Mouse (Mus musculus): ENCODE results near the gene Ift57. TPM values are rescaled to one million over a fixed set of nuclear protein-coding genes. Genes with fewer than 3 reads are reported as not detected.

Gene Ift57
- total RNA-seq, 1 experiment, result 9.0 TPM

DNA sequence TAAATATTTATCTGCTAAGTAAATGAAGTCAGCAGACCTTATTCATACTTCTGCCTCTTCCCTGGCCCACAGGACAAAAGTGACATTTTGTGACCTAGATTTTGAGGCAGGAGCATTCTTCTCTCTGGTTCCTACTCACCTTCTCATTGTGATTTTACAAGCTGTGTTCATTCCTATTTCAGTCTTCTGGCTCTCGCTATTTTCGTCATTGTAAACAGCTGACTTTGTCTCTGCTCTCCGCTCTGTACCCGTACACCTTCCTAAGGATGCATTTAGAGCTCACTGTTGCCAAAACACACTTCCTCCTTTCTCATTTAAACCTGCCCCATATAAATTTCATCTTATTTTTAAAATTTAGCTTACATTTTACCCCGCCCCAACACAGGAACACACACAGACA is 26.4 kb downstream of the Ift57 start:
- Histone ChIP-seq H3K9me3 (ENCODE audit: control insufficient read depth, insufficient read depth, low read depth, low read length) (no peaks in the 10 kb centered on the region), H3K9ac (ENCODE audit: insufficient read depth, low read depth, low read length, poor library complexity, severe bottlenecking) (no peak overlapping the region), H3K27ac (ENCODE audit: insufficient read depth, low read depth, low read length, poor library complexity, severe bottlenecking) (no peak overlapping the region), H3K36me3 (ENCODE audit: control insufficient read depth, insufficient read depth, low read length, poor library complexity, severe bottlenecking) (no peaks in the 10 kb centered on the region; the same call in 1 of the 2 replicates), H3K4me3 (ENCODE audit: insufficient read depth in 1 of 2, low read depth in 1 of 2, low read length in 2 of 2, poor library complexity in 1 of 2, severe bottlenecking in 1 of 2) (no peak overlapping the region), H3K4me1 (ENCODE audit: control insufficient read depth in 2 of 2, insufficient read depth in 2 of 2, low read length in 2 of 2, poor library complexity in 1 of 2) (peaks cover 2% of the 10 kb centered on the region in 2 experiments; a peak in 1 of 4 replicates)
- in situ Hi-C loops (cut with MboI; ENCODE audit: low sequenced_read_pairs in 2 of 2, unreplicated experiment in 2 of 2), result no loop called here
- no peak for DNase-seq (ENCODE audit: low read depth, low spot score)
- TF ChIP-seq HCFC1 (IDR thresholded peaks at IDR 0.05; ENCODE audit: borderline replicate concordance, insufficient read depth, low read length) (no peak), CHD2 (IDR thresholded peaks at IDR 0.05; ENCODE audit: low read depth, low read length) (no peak), MAFK (IDR thresholded peaks at IDR 0.05; ENCODE audit: insufficient read depth, low read depth, low read length) (no peak), ZC3H11A (IDR thresholded peaks at IDR 0.05; ENCODE audit: borderline replicate concordance, low read depth, low read length) (no peak)

DNA sequence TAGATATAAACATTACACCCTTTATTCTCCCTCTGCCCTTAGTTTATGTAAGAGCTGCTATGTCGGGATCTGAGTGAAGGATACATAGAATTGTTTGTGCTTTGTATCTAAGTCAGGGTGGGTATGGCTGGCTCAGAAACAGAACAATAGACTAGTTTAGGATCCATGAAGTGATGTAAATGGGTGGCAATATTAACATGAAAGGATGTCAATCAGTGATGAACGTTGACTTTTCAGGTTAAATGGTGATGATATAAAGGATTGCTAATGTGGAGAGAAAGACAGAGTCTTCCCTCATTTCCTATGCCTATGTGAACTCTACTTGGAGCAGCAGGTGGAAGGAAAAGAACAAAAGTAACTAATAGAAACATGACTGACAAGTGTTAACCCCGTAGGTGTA is 27.2 kb downstream of the Ift57 start:
- H3K9ac ChIP-seq (ENCODE audit: insufficient read depth, low read depth, low read length, poor library complexity, severe bottlenecking), result no peak overlapping the region
- TF ChIP-seq ZC3H11A (IDR thresholded peaks at IDR 0.05; ENCODE audit: borderline replicate concordance, low read depth, low read length) (no peak), HCFC1 (IDR thresholded peaks at IDR 0.05; ENCODE audit: borderline replicate concordance, insufficient read depth, low read length) (no peak), MAFK (IDR thresholded peaks at IDR 0.05; ENCODE audit: insufficient read depth, low read depth, low read length) (no peak), CHD2 (IDR thresholded peaks at IDR 0.05; ENCODE audit: low read depth, low read length) (no peak), ZNF384 (IDR thresholded peaks at IDR 0.05; ENCODE audit: low read depth, low read length) (no peak)
- H3K36me3 ChIP-seq (ENCODE audit: control insufficient read depth, insufficient read depth, low read length, poor library complexity, severe bottlenecking), result no peaks in the 10 kb centered on the region; the same call in 1 of the 2 replicates
- no peak overlapping the region for H3K27ac ChIP-seq (ENCODE audit: insufficient read depth, low read depth, low read length, poor library complexity, severe bottlenecking)
- in situ Hi-C loops (cut with MboI; ENCODE audit: low sequenced_read_pairs in 2 of 2, unreplicated experiment in 2 of 2), result no loop called here
- peaks cover 2% of the 10 kb centered on the region in 2 experiments; a peak in 1 of 4 replicates for H3K4me1 ChIP-seq (ENCODE audit: control insufficient read depth in 2 of 2, insufficient read depth in 2 of 2, low read length in 2 of 2, poor library complexity in 1 of 2)
- H3K9me3 ChIP-seq (ENCODE audit: control insufficient read depth, insufficient read depth, low read depth, low read length), result no peaks in the 10 kb centered on the region
- H3K4me3 ChIP-seq (ENCODE audit: insufficient read depth in 1 of 2, low read depth in 1 of 2, low read length in 2 of 2, poor library complexity in 1 of 2, severe bottlenecking in 1 of 2), result no peak overlapping the region
- DNase-seq (ENCODE audit: low read depth, low spot score), result peak; percentile 36

DNA sequence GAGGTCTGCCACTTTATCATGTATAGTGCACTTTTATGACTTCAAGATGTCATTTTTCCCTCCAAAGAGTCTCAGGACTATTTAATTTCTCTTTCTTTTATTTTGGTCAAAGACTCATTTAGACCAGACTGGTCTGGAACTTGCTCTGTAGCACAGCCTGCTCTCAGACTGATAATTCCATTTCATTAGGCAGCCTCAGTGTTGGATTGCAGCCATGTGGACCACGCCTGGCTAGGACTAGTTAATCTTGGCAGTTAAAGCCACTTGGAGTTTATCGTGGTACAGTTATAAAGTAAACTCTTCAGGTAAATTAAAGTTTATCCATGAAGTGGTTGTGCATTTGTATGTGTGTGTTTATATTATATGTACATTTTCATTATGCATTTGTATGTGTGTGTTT is 27.7 kb downstream of the Ift57 start:
- TF ChIP-seq ZC3H11A (IDR thresholded peaks at IDR 0.05; ENCODE audit: borderline replicate concordance, low read depth, low read length) (no peak), CHD2 (IDR thresholded peaks at IDR 0.05; ENCODE audit: low read depth, low read length) (no peak), MAFK (IDR thresholded peaks at IDR 0.05; ENCODE audit: insufficient read depth, low read depth, low read length) (no peak)
- in situ Hi-C loops (cut with MboI; ENCODE audit: low sequenced_read_pairs in 2 of 2, unreplicated experiment in 2 of 2), result no loop called here

DNA sequence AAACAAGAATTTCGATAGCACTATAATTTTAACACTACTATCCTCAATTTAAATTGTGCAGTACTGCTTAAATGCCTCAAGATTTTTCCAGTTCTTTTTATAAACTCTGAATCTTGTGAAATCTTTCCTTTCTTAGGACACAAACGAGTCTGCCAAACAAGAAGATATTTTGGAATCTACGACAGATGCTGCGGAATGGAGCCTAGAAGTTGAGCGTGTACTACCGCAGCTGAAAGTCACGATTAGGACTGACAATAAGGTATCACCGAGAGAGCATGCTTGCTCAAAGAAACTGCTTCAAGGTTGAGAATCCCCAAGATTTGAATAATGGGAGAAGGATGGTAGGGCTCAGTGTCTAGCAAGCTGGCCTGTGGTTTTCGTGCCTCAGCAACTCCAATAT is 37.5 kb downstream of the Ift57 start:
- no peak for DNase-seq (ENCODE audit: low read depth, low spot score)
- Histone ChIP-seq H3K36me3 (ENCODE audit: control insufficient read depth, insufficient read depth, low read length, poor library complexity, severe bottlenecking) (no peaks in the 10 kb centered on the region), H3K4me1 (ENCODE audit: control insufficient read depth in 2 of 2, insufficient read depth in 2 of 2, low read length in 2 of 2, poor library complexity in 1 of 2) (no peaks in the 10 kb centered on the region), H3K9ac (ENCODE audit: insufficient read depth, low read depth, low read length, poor library complexity, severe bottlenecking) (no peak overlapping the region), H3K9me3 (ENCODE audit: control insufficient read depth, insufficient read depth, low read depth, low read length) (no peaks in the 10 kb centered on the region), H3K4me3 (ENCODE audit: insufficient read depth in 1 of 2, low read depth in 1 of 2, low read length in 2 of 2, poor library complexity in 1 of 2, severe bottlenecking in 1 of 2) (no peak overlapping the region), H3K27ac (ENCODE audit: insufficient read depth, low read depth, low read length, poor library complexity, severe bottlenecking) (no peak overlapping the region)
- in situ Hi-C loops (cut with MboI; ENCODE audit: low sequenced_read_pairs in 2 of 2, unreplicated experiment in 2 of 2), result no loop called here
- TF ChIP-seq MAFK (IDR thresholded peaks at IDR 0.05; ENCODE audit: insufficient read depth, low read depth, low read length), result no peak

More for the DNA sequence above, 27.7 kb downstream of the Ift57 start:
- no peak overlapping the region for H3K9ac ChIP-seq (ENCODE audit: insufficient read depth, low read depth, low read length, poor library complexity, severe bottlenecking)
- no peak overlapping the region for H3K4me3 ChIP-seq (ENCODE audit: insufficient read depth in 1 of 2, low read depth in 1 of 2, low read length in 2 of 2, poor library complexity in 1 of 2, severe bottlenecking in 1 of 2)
- no peak overlapping the region for H3K27ac ChIP-seq (ENCODE audit: insufficient read depth, low read depth, low read length, poor library complexity, severe bottlenecking)
- H3K4me1 ChIP-seq (ENCODE audit: control insufficient read depth in 2 of 2, insufficient read depth in 2 of 2, low read length in 2 of 2, poor library complexity in 1 of 2), result peaks cover 2% of the 10 kb centered on the region in 2 experiments; a peak in 1 of 4 replicates
- no peaks in the 10 kb centered on the region for H3K9me3 ChIP-seq (ENCODE audit: control insufficient read depth, insufficient read depth, low read depth, low read length)
- DNase-seq (ENCODE audit: low read depth, low spot score), result no peak
- no peaks in the 10 kb centered on the region; the same call in 1 of the 2 replicates for H3K36me3 ChIP-seq (ENCODE audit: control insufficient read depth, insufficient read depth, low read length, poor library complexity, severe bottlenecking)

DNA sequence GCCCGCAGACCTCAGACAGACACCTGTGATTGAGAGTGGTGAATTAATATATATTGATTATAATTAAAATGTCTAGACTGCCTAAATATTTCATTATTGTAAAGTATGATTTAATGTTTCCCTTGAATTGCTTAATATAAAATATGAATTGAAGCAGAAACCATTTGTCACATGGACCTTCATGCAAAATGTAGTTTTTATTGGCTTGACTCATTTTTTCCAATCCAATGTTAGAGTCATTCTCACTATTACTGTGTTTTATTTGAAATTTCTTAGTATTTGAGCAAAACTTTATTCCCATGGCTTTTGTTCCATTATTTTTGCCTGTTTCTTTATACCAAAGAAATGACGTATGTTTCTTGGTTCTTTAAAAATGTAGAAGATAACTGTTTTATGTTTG is 48.3 kb downstream of the Ift57 start:
- in situ Hi-C loops (cut with MboI; ENCODE audit: low sequenced_read_pairs in 2 of 2, unreplicated experiment in 2 of 2), result no loop called here
- Histone ChIP-seq H3K9ac (ENCODE audit: insufficient read depth, low read depth, low read length, poor library complexity, severe bottlenecking) (no peak overlapping the region), H3K4me3 (ENCODE audit: insufficient read depth in 1 of 2, low read depth in 1 of 2, low read length in 2 of 2, poor library complexity in 1 of 2, severe bottlenecking in 1 of 2) (no peak overlapping the region), H3K4me1 (ENCODE audit: control insufficient read depth in 2 of 2, insufficient read depth in 2 of 2, low read length in 2 of 2, poor library complexity in 1 of 2) (no peaks in the 10 kb centered on the region), H3K36me3 (ENCODE audit: control insufficient read depth, insufficient read depth, low read length, poor library complexity, severe bottlenecking) (no peaks in the 10 kb centered on the region), H3K27ac (ENCODE audit: insufficient read depth, low read depth, low read length, poor library complexity, severe bottlenecking) (no peak overlapping the region), H3K9me3 (ENCODE audit: control insufficient read depth, insufficient read depth, low read depth, low read length) (no peaks in the 10 kb centered on the region)
- TF ChIP-seq ZNF384 (IDR thresholded peaks at IDR 0.05; ENCODE audit: low read depth, low read length) (no peak), HCFC1 (IDR thresholded peaks at IDR 0.05; ENCODE audit: borderline replicate concordance, insufficient read depth, low read length) (no peak), CHD2 (IDR thresholded peaks at IDR 0.05; ENCODE audit: low read depth, low read length) (no peak)
- no peak for DNase-seq (ENCODE audit: low read depth, low spot score)
